Mouse (Mus musculus): ENCODE data around the gene Gsdma. TPM values are rescaled to one million over a fixed set of nuclear protein-coding genes. Genes with fewer than 3 reads are reported as not detected.
"Not testable (repeated sequence)": the region's sequence is repeated elsewhere in the genome, so short reads cannot be mapped to it uniquely, and the experiment has no call there.

Gsdma gene
- total RNA-seq, 2 experiments from 2014 or later = not detected

DNA sequence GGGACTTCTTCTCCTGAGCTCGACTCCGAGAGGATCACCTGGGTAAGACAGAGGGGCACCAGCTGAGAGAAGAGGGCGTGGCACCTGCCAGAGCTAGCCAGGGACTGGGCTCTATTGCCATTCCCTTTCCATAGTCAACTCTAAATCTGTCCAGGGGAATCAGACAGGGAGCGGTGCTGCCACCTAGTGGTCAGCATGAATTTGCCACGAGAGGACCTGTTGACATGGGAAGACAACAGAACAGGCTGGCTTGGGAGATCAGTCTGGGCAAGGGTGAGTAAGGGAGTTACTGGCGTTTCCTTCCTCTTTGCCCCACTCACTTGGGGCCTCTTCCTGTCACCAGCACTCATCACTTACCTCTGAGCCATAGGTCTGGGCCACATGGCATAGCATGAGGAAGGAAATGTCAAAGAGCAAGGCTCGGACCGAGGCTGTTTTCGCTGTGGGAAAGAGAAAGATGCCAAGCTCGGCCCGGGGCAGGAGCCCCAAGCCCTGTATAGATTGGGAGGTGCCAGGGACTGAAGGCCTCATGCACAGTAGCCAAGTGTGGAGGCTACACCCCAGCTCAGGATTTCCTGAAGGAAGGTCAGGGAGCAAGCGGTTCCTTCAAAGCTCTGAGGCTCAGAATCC, 46.4 kb downstream of the Gsdma start:
- DNase-seq = peak; percentile 83 to 89

DNA sequence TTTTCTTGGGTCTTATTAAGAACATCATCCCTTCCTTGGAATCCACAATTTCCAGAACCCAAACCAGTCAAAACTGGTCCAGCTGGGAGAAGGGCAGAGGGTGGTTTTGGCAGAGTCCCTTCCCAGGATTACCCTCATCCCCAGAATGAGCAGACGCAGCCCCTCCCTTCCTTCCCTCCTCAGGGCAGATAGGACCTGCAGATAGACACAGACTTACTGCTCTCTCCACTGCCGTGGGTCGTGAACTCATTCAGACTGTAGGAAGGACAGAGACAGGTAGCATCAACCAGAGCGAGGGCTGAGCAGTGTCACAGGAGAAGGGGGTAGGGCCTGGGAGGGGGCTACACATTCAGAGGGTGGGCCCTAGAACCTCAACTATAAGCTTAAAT, 46.9 kb downstream of the Gsdma start:
- DNase-seq = no peak

DNA sequence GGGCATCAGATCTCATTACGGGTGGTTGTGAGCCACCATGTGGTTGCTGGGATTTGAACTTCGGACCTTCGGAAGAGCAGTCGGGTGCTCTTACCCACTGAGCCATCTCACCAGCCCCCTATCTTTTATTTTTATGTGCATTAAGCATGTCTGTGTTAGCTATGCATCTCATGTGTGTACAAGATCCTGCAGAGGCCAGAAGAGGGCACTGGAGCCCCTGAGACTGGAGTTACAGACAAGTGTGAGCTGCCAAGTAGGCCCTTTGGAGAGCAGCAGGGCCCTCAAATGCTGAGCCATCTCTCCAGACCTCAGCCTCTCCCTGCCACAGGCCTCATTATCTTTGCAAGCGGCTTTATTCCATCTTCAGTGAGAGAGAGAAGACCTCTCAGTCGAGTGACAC, 47.9 kb downstream of the Gsdma start:
- DNase-seq = not testable (repeated sequence)

DNA sequence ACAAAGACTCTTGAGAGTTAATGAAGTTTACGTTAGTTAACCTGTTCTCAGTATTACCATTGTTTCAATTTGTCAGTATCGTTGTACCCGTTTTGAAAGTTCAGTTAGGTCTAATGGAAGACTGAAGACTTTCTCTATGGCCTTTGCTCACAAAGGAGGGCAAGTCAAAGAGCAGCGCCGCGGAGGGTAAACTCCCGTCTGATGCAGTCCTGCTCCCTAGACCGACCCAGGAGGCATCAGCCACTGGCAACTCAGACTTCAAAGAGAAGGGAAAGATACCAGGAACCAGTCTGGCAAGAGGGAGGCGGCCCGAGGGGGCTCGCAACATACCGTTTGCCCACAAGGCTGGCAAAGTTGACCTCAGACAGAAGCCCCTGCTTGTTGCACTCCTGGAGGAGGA, 49.6 kb downstream of the Gsdma start:
- DNase-seq = no peak

DNA sequence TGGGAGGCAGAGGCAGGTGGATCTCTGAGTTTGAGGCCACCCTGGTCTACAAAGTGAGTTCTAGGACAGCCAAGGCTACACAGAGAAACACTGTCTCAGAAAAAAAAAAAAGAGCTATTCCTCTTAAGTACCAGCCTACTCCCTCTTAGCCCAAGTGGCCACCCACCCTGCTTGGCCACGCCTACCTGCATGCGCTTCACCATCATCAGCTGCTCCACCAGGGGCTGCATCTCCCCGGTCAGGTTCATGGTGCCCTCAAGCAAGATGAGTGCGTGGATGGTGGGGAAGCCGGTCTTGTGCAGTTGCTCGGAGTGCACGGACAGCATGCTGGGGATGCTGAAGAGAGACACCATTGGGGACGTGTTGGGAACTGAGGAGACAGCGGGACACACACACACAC, 51.8 kb downstream of the Gsdma start:
- DNase-seq = no peak

DNA sequence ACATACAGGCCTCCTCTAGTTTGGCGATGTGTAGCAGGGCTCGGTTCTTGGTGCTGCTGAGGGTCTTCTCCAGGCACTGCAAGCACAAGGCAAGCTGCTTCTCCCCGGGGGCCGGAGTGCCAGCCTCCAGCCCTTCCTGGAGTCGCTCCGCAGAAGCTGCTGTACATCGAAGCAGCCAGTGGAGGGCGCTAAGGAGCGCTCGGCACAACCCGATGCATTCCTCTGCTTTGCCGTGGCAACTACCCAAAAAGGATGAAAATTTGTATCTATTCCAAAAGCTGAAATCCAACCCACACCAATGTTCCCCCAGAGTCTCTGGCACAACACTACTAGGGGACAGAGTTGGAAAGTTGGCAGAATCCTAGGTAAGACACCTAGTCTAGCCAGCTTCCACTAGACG, 53.8 kb downstream of the Gsdma start:
- peak; percentile 78 to 86 for DNase-seq

DNA sequence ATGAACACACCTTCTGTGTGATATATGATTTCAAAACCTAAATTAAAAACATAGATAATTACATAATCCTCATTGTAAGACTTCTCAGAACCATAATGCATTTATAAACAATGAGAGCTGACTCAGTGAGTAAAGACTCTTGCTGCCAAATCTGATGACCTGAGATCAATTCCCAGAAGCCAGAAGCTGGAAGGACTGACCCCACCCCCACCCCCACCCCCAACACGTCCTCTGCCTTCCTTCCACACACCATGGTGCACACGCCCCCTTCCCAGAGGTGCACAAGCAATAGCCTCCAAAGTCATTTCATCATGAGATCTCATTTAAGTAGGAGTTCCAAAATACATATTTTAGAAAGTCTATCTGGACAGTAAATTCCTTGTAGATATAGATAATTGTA, 56.6 kb downstream of the Gsdma start:
- DNase-seq = no peak

DNA sequence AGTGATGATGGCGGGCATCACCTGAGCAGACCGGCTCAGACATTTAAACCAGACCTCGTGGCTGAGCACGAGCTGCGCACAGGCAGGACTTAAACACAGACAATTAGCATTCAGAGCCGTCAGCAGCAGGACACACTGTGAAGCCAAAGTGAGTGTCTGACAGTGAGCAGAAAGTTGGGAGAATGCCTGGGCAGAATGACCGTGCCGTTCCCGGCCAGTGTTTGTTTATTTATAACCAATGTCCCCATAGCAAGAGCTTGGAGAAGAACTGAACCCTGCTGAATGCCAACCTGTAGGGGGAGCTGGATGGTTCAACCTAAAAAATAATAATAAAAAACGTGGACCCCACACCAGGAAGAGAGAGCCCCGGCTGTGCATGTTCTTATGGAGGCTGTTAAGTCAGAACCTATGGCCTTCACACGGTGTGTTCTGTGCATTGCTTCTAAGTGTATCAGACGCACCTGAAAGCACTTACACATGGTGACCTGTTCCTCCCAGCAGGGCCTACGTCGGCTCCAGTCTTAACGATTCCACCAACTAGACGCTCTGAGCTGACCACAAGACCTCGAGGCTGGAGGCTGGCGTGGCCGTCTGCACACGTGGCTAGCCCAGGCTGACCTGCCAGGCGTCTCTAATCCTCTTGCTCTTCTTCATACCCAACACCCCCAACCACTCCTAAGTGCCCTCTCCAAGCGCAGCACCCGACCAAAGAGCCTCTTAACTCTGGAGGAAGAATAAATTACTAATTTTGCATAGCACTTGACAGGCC, 57.5 kb downstream of the Gsdma start:
- DNase-seq = peak; percentile 50 to 65

DNA sequence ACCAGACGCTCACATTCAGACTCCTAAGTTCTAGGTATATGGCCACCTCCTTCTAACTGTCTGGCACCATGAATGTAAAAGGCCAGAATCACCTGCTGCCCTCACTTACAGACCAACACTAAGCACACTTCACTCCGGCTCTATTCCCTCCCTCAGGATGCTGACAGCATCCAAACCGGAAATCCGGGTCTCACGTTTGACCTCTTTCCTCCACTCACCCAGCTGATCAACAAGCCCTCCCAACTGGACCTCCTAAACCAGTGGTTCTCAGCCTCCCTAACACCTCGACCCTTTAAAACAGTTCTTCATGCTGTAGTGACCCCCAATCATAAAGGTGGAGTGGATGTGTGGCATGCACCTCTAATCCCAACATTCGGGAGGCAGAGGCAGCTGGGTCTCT, 58.9 kb downstream of the Gsdma start:
- DNase-seq = no peak

DNA sequence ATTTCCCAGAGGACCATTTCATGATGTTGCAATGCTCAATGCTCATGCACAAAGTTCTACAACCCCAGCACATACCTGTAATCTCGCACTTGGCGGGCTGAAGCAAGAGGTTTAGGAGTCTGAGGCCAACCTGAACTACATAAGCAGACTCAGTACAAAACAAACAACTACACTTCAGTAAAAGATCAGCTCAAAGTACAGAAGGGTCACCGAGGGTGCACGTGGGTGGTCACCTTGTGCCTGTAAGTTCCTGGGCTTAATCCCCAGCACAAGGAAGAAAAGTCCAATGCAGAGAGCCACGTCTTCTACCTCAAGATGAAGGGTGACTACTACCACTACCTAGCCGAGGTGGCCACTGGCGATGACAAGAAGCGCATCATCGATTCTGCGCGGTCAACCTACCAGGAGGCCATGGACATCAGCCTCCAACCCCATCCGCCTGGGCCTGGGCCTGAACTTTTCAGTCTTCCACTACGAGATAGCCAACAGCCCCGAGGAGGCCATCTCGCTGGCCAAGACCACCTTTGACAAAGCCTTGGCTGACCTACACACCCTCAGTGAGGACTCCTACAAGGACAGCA, 61.9 kb downstream of the Gsdma start:
- DNase-seq = no peak

Other genes starting within 250 kb of the Gsdma start
- gene Mien1, start 225.4 kb upstream of the Gsdma start, total RNA-seq (2021) = 10 to 100 TPM; 84.0 to 84.2 TPM
- gene Grb7, start 218.0 kb upstream of the Gsdma start, total RNA-seq (2021) = not detected
- gene Ikzf3, start 118.3 kb upstream of the Gsdma start, total RNA-seq (2021) = under 1 TPM; 0.13 to 0.36 TPM
- under 1 TPM; 0.50 to 0.82 TPM for gene Zpbp2, start 113.3 kb upstream of the Gsdma start, total RNA-seq (2021)
- gene Ormdl3, start 77.0 kb upstream of the Gsdma start, total RNA-seq (2021) = 100 to 1,000 TPM; 133 to 139 TPM
- not detected for gene Lrrc3c, start 66.1 kb upstream of the Gsdma start, total RNA-seq (2021)
- gene Gm12355, start 38.7 kb upstream of the Gsdma start, total RNA-seq (2021) = 10 to 100 TPM; 13.9 to 15.3 TPM
- gene Gsdma3, start 38.0 kb upstream of the Gsdma start, total RNA-seq (2021) = 10 to 100 TPM; 12.9 to 17.0 TPM
- under 1 TPM; 0.43 to 0.76 TPM for gene Gsdma2, start 17.6 kb upstream of the Gsdma start, total RNA-seq (2021)
- gene Psmd3, start 18.2 kb downstream of the Gsdma start, total RNA-seq (2021) = 100 to 1,000 TPM; 124 to 128 TPM
- not detected for gene Csf3, start 36.9 kb downstream of the Gsdma start, total RNA-seq (2021)
- 10 to 100 TPM; 46.9 to 52.0 TPM for gene Med24, start 65.1 kb downstream of the Gsdma start, total RNA-seq (2021)
- 10 to 100 TPM; 69.2 to 91.7 TPM for gene Thra, start 76.3 kb downstream of the Gsdma start, total RNA-seq (2021)
- gene Nr1d1, start 111.0 kb downstream of the Gsdma start, total RNA-seq (2021) = 100 to 1,000 TPM; 116 to 171 TPM
- 100 to 1,000 TPM in 1 of 2 experiments, 10 to 100 TPM in 1; 94.2 to 106 TPM for gene Msl1, start 131.2 kb downstream of the Gsdma start, total RNA-seq (2021)
- 10 to 100 TPM; 29.6 to 34.3 TPM for gene Casc3, start 140.6 kb downstream of the Gsdma start, total RNA-seq (2021)
- gene Rapgefl1, start 172.4 kb downstream of the Gsdma start, total RNA-seq (2021) = under 1 TPM; 0.46 to 0.69 TPM
- 10 to 100 TPM; 19.8 to 21.1 TPM for gene Wipf2, start 199.3 kb downstream of the Gsdma start, total RNA-seq (2021)
- gene Cdc6, start 243.4 kb downstream of the Gsdma start, total RNA-seq (2021) = 1 to 10 TPM in 1 of 2 experiments, under 1 TPM in 1; 0.89 to 1.5 TPM

All from adrenal gland, postnatal 36 days (tissue).